8 mouse cellular contexts compared by ENCODE assay signal in the genomic region with DNA sequence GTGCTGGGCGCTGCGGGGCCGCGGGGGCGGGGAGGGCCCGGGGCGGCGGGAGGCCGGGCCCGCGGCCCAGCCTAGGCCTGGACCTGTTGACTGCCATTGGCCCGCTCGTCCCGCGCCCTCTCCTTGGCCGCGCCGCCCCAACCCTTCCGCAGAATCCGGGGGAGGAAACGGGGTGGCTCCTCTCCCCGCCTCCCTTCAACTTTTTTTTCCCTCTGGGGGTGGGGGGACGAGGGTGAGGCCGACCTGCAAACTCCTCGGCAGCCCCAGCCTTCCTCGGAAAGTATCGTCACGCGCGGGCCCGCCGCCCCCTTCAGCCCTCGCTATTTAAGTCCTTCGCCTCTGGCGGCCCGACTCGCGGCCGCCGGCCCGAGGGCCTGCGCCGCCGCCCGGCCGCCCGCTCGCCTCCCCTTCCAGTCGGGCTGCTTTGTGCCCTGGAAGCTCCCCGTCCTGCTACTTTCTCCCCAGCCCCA. TPM values are rescaled to one million over a fixed set of nuclear protein-coding genes. Genes with fewer than 3 reads are reported as not detected.
DNase-seq lines count a peak whose midpoint lies in the region; ATAC-seq and TF ChIP-seq lines count a peak whose summit lies in the region.

No protein-coding gene starts in this region.

- dilution Hi-C loops in CH12.LX (cut with MboI; ENCODE audit: extremely low pct_ligation_motif_present, extremely low pct_unique_long_range_greater_than_20kb, low sequenced_read_pairs): no loop called here

- peak; percentile 94 for DNase-seq in CH12.LX (ENCODE audit: extremely low read depth)
- DNase-seq in c-Kit-positive CD71-negative TER-119-negative erythroid progenitor cells, embryonic 14.5 days (ENCODE audit: low read depth): peak; percentile 93
- peak; percentile 98 for DNase-seq in heart, postnatal 0 days (ENCODE audit: low spot score)
- peak; percentile 92 to 96 for DNase-seq in kidney, postnatal 4 days
- DNase-seq in lung, adult 2 months: peak; percentile 93
- DNase-seq in testis, postnatal 14 days (ENCODE audit: low spot score): peak; percentile 93

- WGBS in forebrain, embryonic 12.5 days: under 1% methylated on average over 41 of the region's 50 CpGs
- WGBS in heart, postnatal 0 days: under 1% methylated on average over 30 of the region's 50 CpGs
- WGBS in lung, adult 2 months: under 1% methylated on average over 33 of the region's 50 CpGs
- under 1% methylated on average over 38 of the region's 50 CpGs for WGBS in neural tube, embryonic 15.5 days

- ATAC-seq in forebrain, embryonic 12.5 days (ENCODE audit: low FRiP score): peak; percentile 94
- peak; percentile 94 for ATAC-seq in heart, postnatal 0 days (ENCODE audit: insufficient read depth, low read depth)
- peak; percentile 93 for ATAC-seq in neural tube, embryonic 15.5 days (ENCODE audit: low FRiP score)

- H3K4me2 ChIP-seq in CH12.LX (ENCODE audit: insufficient read depth, low read depth, poor library complexity, severe bottlenecking): peak overlapping the region; percentile 63
- peak overlapping the region; percentile 96 for H3K4me2 ChIP-seq in forebrain, embryonic 12.5 days
- H3K4me2 ChIP-seq in heart, postnatal 0 days (ENCODE audit: low read depth, low read length): peak overlapping the region; percentile 76
- peak overlapping the region; percentile 75 for H3K4me2 ChIP-seq in neural tube, embryonic 15.5 days

- peaks cover 8% of the 10 kb centered on the region for H3K79me2 ChIP-seq in CH12.LX (replicated peaks; ENCODE audit: control insufficient read depth, extremely low read depth, insufficient read depth, poor library complexity, severe bottlenecking)

- H3K9ac ChIP-seq in CH12.LX (ENCODE audit: insufficient read depth, low read depth): peak overlapping the region; percentile 96
- peak overlapping the region; percentile 98 for H3K9ac ChIP-seq in forebrain, embryonic 12.5 days
- H3K9ac ChIP-seq in heart, postnatal 0 days (replicated peaks; ENCODE audit: low read depth, low read length): peak overlapping the region; percentile 92
- peak overlapping the region; percentile 75 for H3K9ac ChIP-seq in neural tube, embryonic 15.5 days (replicated peaks)

- H3K4me3 ChIP-seq in CH12.LX (replicated peaks in 1 of 3; ENCODE audit: low read depth in 2 of 3, low read length in 2 of 3, poor library complexity in 1 of 3): peak overlapping the region; percentile 65 to 69 (median 67)
- peak overlapping the region; percentile 48 for H3K4me3 ChIP-seq in forebrain, embryonic 12.5 days (replicated peaks)
- peak overlapping the region; percentile 75 for H3K4me3 ChIP-seq in heart, postnatal 0 days (ENCODE audit: low read depth, low read length)
- H3K4me3 ChIP-seq in lung, adult 2 months (replicated peaks; ENCODE audit: extremely low read depth, low read depth, low read length): peak overlapping the region; percentile 93
- peak overlapping the region; percentile 68 for H3K4me3 ChIP-seq in neural tube, embryonic 15.5 days (replicated peaks)

- no peaks in the 10 kb centered on the region for H3K27me3 ChIP-seq in CH12.LX (replicated peaks)
- H3K27me3 ChIP-seq in forebrain, embryonic 12.5 days: no peaks in the 10 kb centered on the region
- no peaks in the 10 kb centered on the region for H3K27me3 ChIP-seq in heart, postnatal 0 days (ENCODE audit: control insufficient read depth, insufficient read depth, low read length)
- no peaks in the 10 kb centered on the region for H3K27me3 ChIP-seq in neural tube, embryonic 15.5 days (replicated peaks)

- no peak for TF ChIP-seq EP300 in CH12.LX (IDR thresholded peaks at IDR 0.05; ENCODE audit: low read length)
- no peak; the same call in 1 of the 2 replicates for TF ChIP-seq EP300 in heart, postnatal 0 days (IDR thresholded peaks at IDR 0.05; ENCODE audit: low read depth)

- peaks cover 0 to 16% of the 10 kb centered on the region in 2 experiments; a peak in 2 of 4 replicates for H3K4me1 ChIP-seq in CH12.LX (ENCODE audit: control insufficient read depth in 1 of 2, insufficient read depth in 2 of 2)
- H3K4me1 ChIP-seq in forebrain, embryonic 12.5 days: peaks cover 38% of the 10 kb centered on the region
- peaks cover 17% of the 10 kb centered on the region; the same call in 1 of the 2 replicates for H3K4me1 ChIP-seq in heart, postnatal 0 days (ENCODE audit: control insufficient read depth, insufficient read depth)
- H3K4me1 ChIP-seq in lung, adult 2 months (ENCODE audit: control insufficient read depth, insufficient read depth, low read length): peaks cover 6% of the 10 kb centered on the region
- peaks cover 26% of the 10 kb centered on the region for H3K4me1 ChIP-seq in neural tube, embryonic 15.5 days

- no peaks in the 10 kb centered on the region for H3K36me3 ChIP-seq in CH12.LX (replicated peaks in 1 of 2; ENCODE audit: control insufficient read depth in 1 of 2, insufficient read depth in 1 of 2, low read length in 1 of 2)
- H3K36me3 ChIP-seq in forebrain, embryonic 12.5 days (replicated peaks): no peaks in the 10 kb centered on the region
- H3K36me3 ChIP-seq in heart, postnatal 0 days (replicated peaks; ENCODE audit: control insufficient read depth, insufficient read depth, low read length): no peaks in the 10 kb centered on the region
- H3K36me3 ChIP-seq in neural tube, embryonic 15.5 days: no peaks in the 10 kb centered on the region

- no peak for TF ChIP-seq RAD21 in CH12.LX (IDR thresholded peaks at IDR 0.05; ENCODE audit: low read depth, low read length)

- peak overlapping the region; percentile 96 for H3K27ac ChIP-seq in CH12.LX (ENCODE audit: insufficient read depth, low read depth)
- H3K27ac ChIP-seq in forebrain, embryonic 12.5 days: peak overlapping the region; percentile 99
- H3K27ac ChIP-seq in heart, postnatal 0 days (ENCODE audit: low read depth): peak overlapping the region; percentile 99
- peak overlapping the region; percentile 98 for H3K27ac ChIP-seq in neural tube, embryonic 15.5 days (replicated peaks)

- TF ChIP-seq CTCF in CH12.LX (conservative IDR thresholded peaks at IDR 0.05 in 1 of 2, IDR thresholded peaks at IDR 0.05 in 1 of 2; ENCODE audit: low read depth in 2 of 2, low read length in 2 of 2): no peak
- no peak for TF ChIP-seq CTCF in heart, postnatal 0 days (IDR thresholded peaks at IDR 0.05; ENCODE audit: low read depth)
- TF ChIP-seq CTCF in lung, adult 2 months (IDR thresholded peaks at IDR 0.05; ENCODE audit: insufficient read depth, low read length): no peak

- in situ Hi-C loops in CH12.LX (cut with MboI; ENCODE audit: low pct_ligation_motif_present, low pct_unique_long_range_greater_than_20kb, low sequenced_read_pairs): no loop called here

- peak; percentile 97 for TF ChIP-seq POLR2A in CH12.LX (IDR thresholded peaks at IDR 0.05; ENCODE audit: low read depth, low read length)
- peak; percentile 90 for TF ChIP-seq POLR2A in lung, adult 2 months (IDR thresholded peaks at IDR 0.05; ENCODE audit: borderline replicate concordance, extremely low read depth, low read depth, low read length)

- no peaks in the 10 kb centered on the region for H3K9me3 ChIP-seq in CH12.LX (replicated peaks; ENCODE audit: low read length)
- no peaks in the 10 kb centered on the region for H3K9me3 ChIP-seq in forebrain, embryonic 12.5 days
- H3K9me3 ChIP-seq in heart, postnatal 0 days (replicated peaks; ENCODE audit: control insufficient read depth, low read length): no peaks in the 10 kb centered on the region
- H3K9me3 ChIP-seq in neural tube, embryonic 15.5 days (replicated peaks): no peaks in the 10 kb centered on the region

TF ChIP-seq in CH12.LX, 34 proteins besides CTCF, POLR2A, EP300 and RAD21 (continues in another document):
- TF ChIP-seq NELFE (IDR thresholded peaks at IDR 0.05; ENCODE audit: low read depth, low read length): peak; percentile 81
- TF ChIP-seq ZNF384 (IDR thresholded peaks at IDR 0.05; ENCODE audit: low read depth, low read length): peak; percentile 97
- peak; percentile 6; the same call in 1 of the 2 replicates for TF ChIP-seq SMC3 (IDR thresholded peaks at IDR 0.05; ENCODE audit: low read depth, low read length)
- TF ChIP-seq UBTF (IDR thresholded peaks at IDR 0.05; ENCODE audit: low read depth, low read length): peak; percentile 80; the same call in 1 of the 2 replicates
- TF ChIP-seq USF2 (conservative IDR thresholded peaks at IDR 0.05; ENCODE audit: low read depth, low read length): no peak
- TF ChIP-seq BHLHE40 (IDR thresholded peaks at IDR 0.05; ENCODE audit: low read depth, low read length): peak; percentile 79
- peak; percentile 97 for TF ChIP-seq MAZ (IDR thresholded peaks at IDR 0.05; ENCODE audit: low read depth, low read length)
- peak; percentile 76 for TF ChIP-seq TBP (conservative IDR thresholded peaks at IDR 0.05; ENCODE audit: low read depth, low read length)

RNA-seq across cellular contexts. Expression of a gene that starts 1.8 kb away (rescaled TPM):
- total RNA-seq in CH12.LX (2012; rRNA removed): 23.4 and 27.2 TPM in 2 replicates
- 22.0 and 23.0 TPM in 2 replicates for total RNA-seq in CH12.LX (2014; rRNA removed)
- polyA plus RNA-seq in CH12.LX (2012; ENCODE audit: insufficient read length, low read depth): 36.6 and 39.2 TPM in 2 replicates
- polyA plus RNA-seq in forebrain, embryonic 12.5 days (2016; fragmentation: Nextera tagmentation; extraction: Ambion mirVana): 61.7 and 76.8 TPM in 2 replicates
- 14.8 and 25.6 TPM in 2 replicates for total RNA-seq in heart, postnatal 0 days (2014; rRNA removed; ENCODE audit: low replicate concordance)
- polyA plus RNA-seq in heart, postnatal 0 days (2015; fragmentation: Nextera tagmentation; extraction: Ambion mirVana): 22.1 and 24.8 TPM in 2 replicates
- polyA plus RNA-seq in lung, adult 2 months (2012; rRNA removed): 27.3 and 34.7 TPM in 2 replicates
- 46.2 and 57.7 TPM in 2 replicates for polyA plus RNA-seq in neural tube, embryonic 15.5 days (2015; fragmentation: Nextera tagmentation; extraction: Ambion mirVana)

RNA-seq across cellular contexts. Expression of a gene that starts 8.0 kb away (rescaled TPM):
- 0.85 and 1.3 TPM in 2 replicates for total RNA-seq in CH12.LX (2012; rRNA removed)
- total RNA-seq in CH12.LX (2014; rRNA removed): 0.35 and 0.59 TPM in 2 replicates
- polyA plus RNA-seq in CH12.LX (2012; ENCODE audit: insufficient read length, low read depth): 0.26 and 0.36 TPM in 2 replicates
- 26.3 and 26.4 TPM in 2 replicates for polyA plus RNA-seq in forebrain, embryonic 12.5 days (2016; fragmentation: Nextera tagmentation; extraction: Ambion mirVana)
- 4.4 and 7.1 TPM in 2 replicates for total RNA-seq in heart, postnatal 0 days (2014; rRNA removed; ENCODE audit: low replicate concordance)
- polyA plus RNA-seq in heart, postnatal 0 days (2015; fragmentation: Nextera tagmentation; extraction: Ambion mirVana): 2.2 and 2.4 TPM in 2 replicates
- polyA plus RNA-seq in lung, adult 2 months (2012; rRNA removed): 1.8 and 2.1 TPM in 2 replicates
- polyA plus RNA-seq in neural tube, embryonic 15.5 days (2015; fragmentation: Nextera tagmentation; extraction: Ambion mirVana): 3.8 and 5.2 TPM in 2 replicates

RNA-seq across cellular contexts. Expression of a gene that starts 19.3 kb away (rescaled TPM):
- total RNA-seq in CH12.LX (2012; rRNA removed) (0.67 and 0.72 TPM in 2 replicates), CH12.LX (2014; rRNA removed) (0.15 and 0.22 TPM in 2 replicates)
- polyA plus RNA-seq in CH12.LX (2012; ENCODE audit: insufficient read length, low read depth): 1.7 and 2.0 TPM in 2 replicates
- 20.9 and 22.0 TPM in 2 replicates for polyA plus RNA-seq in forebrain, embryonic 12.5 days (2016; fragmentation: Nextera tagmentation; extraction: Ambion mirVana)
- 3.5 and 7.8 TPM in 2 replicates for total RNA-seq in heart, postnatal 0 days (2014; rRNA removed; ENCODE audit: low replicate concordance)
- polyA plus RNA-seq in heart, postnatal 0 days (2015; fragmentation: Nextera tagmentation; extraction: Ambion mirVana): 6.9 and 8.4 TPM in 2 replicates
- polyA plus RNA-seq in lung, adult 2 months (2012; rRNA removed): 3.3 and 4.4 TPM in 2 replicates
- 8.6 and 13.1 TPM in 2 replicates for polyA plus RNA-seq in neural tube, embryonic 15.5 days (2015; fragmentation: Nextera tagmentation; extraction: Ambion mirVana)

Comparison
In these comparisons a context has a peak if more than half of its experiments do, and no peak if none do; other contexts are left out.
1. Peak in every context shown above with its lines: DNase-seq, ATAC-seq, H3K4me3 ChIP-seq and H3K27ac ChIP-seq.